Comparison of ENCODE assay signal across 8 mouse cellular contexts in the genomic region with DNA sequence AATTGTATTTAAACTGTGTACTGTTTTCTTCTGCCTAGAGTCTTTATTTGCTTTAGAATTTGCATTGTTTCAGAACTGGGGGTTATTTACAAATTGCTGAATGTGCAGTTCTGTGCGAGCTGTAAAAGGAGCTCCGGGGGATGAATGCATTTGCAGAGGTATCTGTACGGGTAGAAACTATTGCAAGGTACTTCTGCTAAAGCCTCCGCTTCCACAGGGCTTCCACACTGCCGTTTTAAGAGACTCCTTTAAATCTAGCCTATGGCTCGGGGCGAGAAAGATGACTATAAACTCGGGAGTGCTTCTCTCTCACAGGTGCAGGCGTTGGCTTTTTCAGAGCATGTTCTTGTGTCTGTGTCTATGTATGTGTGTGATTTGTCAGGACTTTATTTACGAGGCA. TPM values are rescaled to one million over a fixed set of nuclear protein-coding genes. Genes with fewer than 3 reads are reported as not detected.
DNase-seq lines count a peak whose midpoint lies in the region; ATAC-seq and TF ChIP-seq lines count a peak whose summit lies in the region.

No protein-coding gene starts in this region.

- H3K9me3 ChIP-seq in embryonic facial prominence, embryonic 13.5 days = no peaks in the 10 kb centered on the region; the same call in 1 of the 2 replicates
- no peaks in the 10 kb centered on the region for H3K9me3 ChIP-seq in intestine, postnatal 0 days (ENCODE audit: control insufficient read depth)

- no peak for TF ChIP-seq CTCF in intestine, postnatal 0 days (IDR thresholded peaks at IDR 0.05; ENCODE audit: low read depth)

- ATAC-seq in embryonic facial prominence, embryonic 13.5 days (ENCODE audit: insufficient number of reproducible peaks, insufficient read depth, low FRiP score, low TSS enrichment, low read depth) = no peak
- no peak for ATAC-seq in intestine, postnatal 0 days

- WGBS in embryonic facial prominence, embryonic 13.5 days = 2% methylated on average over 10 of the region's 10 CpGs
- WGBS in intestine, postnatal 0 days = 5% methylated on average over 10 of the region's 10 CpGs

- H3K4me2 ChIP-seq in embryonic facial prominence, embryonic 13.5 days = peak overlapping the region; percentile 81
- H3K4me2 ChIP-seq in intestine, postnatal 0 days (replicated peaks; ENCODE audit: low read depth) = peak overlapping the region; percentile 69

- peaks cover 8% of the 10 kb centered on the region; the same call in 1 of the 2 replicates for H3K27me3 ChIP-seq in embryonic facial prominence, embryonic 13.5 days
- H3K27me3 ChIP-seq in intestine, postnatal 0 days (replicated peaks; ENCODE audit: control insufficient read depth, insufficient read depth, low read length) = no peaks in the 10 kb centered on the region

- peak overlapping the region; percentile 94 for H3K27ac ChIP-seq in embryonic facial prominence, embryonic 13.5 days
- no peak overlapping the region for H3K27ac ChIP-seq in intestine, postnatal 0 days (ENCODE audit: low read depth, low read length)

- H3K4me1 ChIP-seq in embryonic facial prominence, embryonic 13.5 days = peaks cover 74% of the 10 kb centered on the region
- H3K4me1 ChIP-seq in intestine, postnatal 0 days (replicated peaks; ENCODE audit: control insufficient read depth, insufficient read depth, low read length) = no peaks in the 10 kb centered on the region

- peak overlapping the region; percentile 62 for H3K4me3 ChIP-seq in embryonic facial prominence, embryonic 13.5 days
- peak overlapping the region; percentile 54 for H3K4me3 ChIP-seq in intestine, postnatal 0 days (ENCODE audit: low read depth, low read length)

- H3K9ac ChIP-seq in embryonic facial prominence, embryonic 13.5 days = peak overlapping the region; percentile 82
- H3K9ac ChIP-seq in intestine, postnatal 0 days (ENCODE audit: low read depth, low read length) = peak overlapping the region; percentile 53; the same call in 1 of the 2 replicates

- H3K36me3 ChIP-seq in embryonic facial prominence, embryonic 13.5 days = no peaks in the 10 kb centered on the region
- H3K36me3 ChIP-seq in intestine, postnatal 0 days (ENCODE audit: control insufficient read depth, insufficient read depth) = no peaks in the 10 kb centered on the region

- peak; percentile 8 for DNase-seq in kidney, adult 18-20 months
- DNase-seq in kidney, postnatal 10 days = no peak
- peak; percentile 41 for DNase-seq in neural tube, embryonic 10.5 days (ENCODE audit: extremely low spot score, low spot score)
- DNase-seq in adrenal gland, adult 18-20 months (ENCODE audit: low spot score in 2 of 2) = no peak
- no peak for DNase-seq in layer of hippocampus, postnatal 10 days (ENCODE audit: low spot score in 2 of 2)
- DNase-seq in frontal cortex, postnatal 10 days (ENCODE audit: low spot score in 2 of 2) = no peak

RNA-seq across cellular contexts. Expression of gene Igf1, which starts 1.4 kb away (rescaled TPM):
- polyA plus RNA-seq in embryonic facial prominence, embryonic 13.5 days (2015; fragmentation: Nextera tagmentation; extraction: Ambion mirVana) = 70.6 and 74.3 TPM in 2 replicates
- 13.3 and 13.5 TPM in 2 replicates for polyA plus RNA-seq in intestine, postnatal 0 days (2015; fragmentation: Nextera tagmentation; extraction: Ambion mirVana)
- total RNA-seq in adrenal gland, adult 18-20 months (2021) = 10 to 100 TPM; 11.5 to 34.9 TPM
- 10 to 100 TPM; 18.5 to 19.9 TPM for total RNA-seq in layer of hippocampus, postnatal 10 days (2021)

Comparison
In these comparisons a context has a peak if more than half of its experiments do, and no peak if none do; other contexts are left out.
1. DNase-seq: peak in kidney, adult 18-20 months (single experiment) and neural tube, embryonic 10.5 days (single experiment); none in kidney, postnatal 10 days (single experiment), adrenal gland, adult 18-20 months (0 of 2), layer of hippocampus, postnatal 10 days (0 of 2) and frontal cortex, postnatal 10 days (0 of 2).